Mouse (Mus musculus) lung, embryonic 16.5 days (tissue): ENCODE results near the gene Lyl1. TPM values are rescaled to one million over a fixed set of nuclear protein-coding genes. Genes with fewer than 3 reads are reported as not detected.

ENCODE experiments used
- ATAC-seq: fragments of 200-750 bp; cut with Nextera tagmentation; 2 replicates; pipeline ENCODE4 v1.8.0; 2017; ENCODE audit warnings: low read depth, mild to moderate bottlenecking, moderate library complexity
- H3K27ac ChIP-seq: fragments of 300-500 bp; sonication (generic); 2 replicates; pipeline ENCODE4 v1.5.1; 2014; ENCODE audit warnings: mild to moderate bottlenecking, control low read depth, low read length
- H3K27me3 ChIP-seq: fragments of 300-500 bp; sonication (generic); 2 replicates; pipeline ENCODE4 v1.6.1; 2014; ENCODE audit warnings: low read depth, low read length, mixed read lengths; ENCODE audit not compliant: control insufficient read depth, insufficient read depth
- H3K36me3 ChIP-seq: fragments of 300-500 bp; sonication (generic); 2 replicates; pipeline ENCODE4 v1.6.1; 2014; ENCODE audit warnings: low read length; ENCODE audit not compliant: control insufficient read depth, insufficient read depth
- H3K4me1 ChIP-seq: fragments of 300-500 bp; sonication (generic); replicated peaks from 2 replicates; pipeline ENCODE4 v1.6.1; 2014; ENCODE audit warnings: low read length, mixed read lengths; ENCODE audit not compliant: control insufficient read depth, insufficient read depth
- H3K4me2 ChIP-seq: fragments of 300-500 bp; sonication (generic); 2 replicates; pipeline ENCODE4 v1.6.1; 2014; ENCODE audit warnings: low read depth, low read length, control low read depth
- H3K4me3 ChIP-seq: fragments of 300-500 bp; sonication (generic); 2 replicates; pipeline ENCODE4 v1.5.1; 2014; ENCODE audit warnings: mild to moderate bottlenecking, low read length, control low read depth
- H3K9ac ChIP-seq: fragments of 300-500 bp; sonication (generic); 2 replicates; pipeline ENCODE4 v1.6.1; 2014; ENCODE audit warnings: low read length, control low read depth
- H3K9me3 ChIP-seq: fragments of 300-500 bp; sonication (generic); 2 replicates; pipeline ENCODE4 v1.6.1; 2016; ENCODE audit warnings: low read length; ENCODE audit not compliant: control insufficient read depth
- WGBS: fragments of 180-500 bp; shearing (Covaris S2); extraction: QIAGEN DNeasy Blood & Tissue Kit; methylation state at CpG from one replicate; pipeline ENCODE4 v1.1.7; 2014; 5-methylcytosine and 5-hydroxymethylcytosine counted together
- polyA plus RNA-seq: library from polyadenylated mRNA; unstranded; fragments of >200 nt; fragmentation: Nextera tagmentation; extraction: Ambion mirVana; gene quantifications from 2 replicates; pipeline ENCODE4 v1.2.1, GENCODE M21; 2015

Gene Lyl1
- polyA plus RNA-seq, 1 experiment from 2014 or later = 12.5 TPM

- Histone ChIP-seq H3K4me2 (0 out of 2 replicates have a peak overlapping the region, but pooled peaks have one; percentile 5), H3K27ac (peak overlapping the region; percentile 84), H3K36me3 (no peaks in the 10 kb centered on the region), H3K4me3 (no peak overlapping the region), H3K4me1 (peaks cover 86% of the 10 kb centered on the region), H3K27me3 (no peaks in the 10 kb centered on the region), H3K9ac (no peak overlapping the region; the same call in 1 of the 2 replicates), H3K9me3 (no peaks in the 10 kb centered on the region)
- no peak for ATAC-seq
- WGBS = 38% methylated on average over 13 of the region's 13 CpGs
Observed at GRCm38 (mm10) chr8:84740895-84741843, 39.9 kb downstream of the Lyl1 start.

GRCm38 (mm10) chr8:84742171-84743053, 41.2 kb downstream of the Lyl1 start:
- H3K36me3 ChIP-seq = no peaks in the 10 kb centered on the region
- H3K4me1 ChIP-seq = peaks cover 89% of the 10 kb centered on the region
- ATAC-seq = peak; percentile 62
- peak overlapping the region; percentile 84 for H3K27ac ChIP-seq
- no peaks in the 10 kb centered on the region for H3K9me3 ChIP-seq
- H3K27me3 ChIP-seq = no peaks in the 10 kb centered on the region
- peak overlapping the region; percentile 36 for H3K4me2 ChIP-seq
- H3K4me3 ChIP-seq = peak overlapping the region; percentile 2; the same call in 1 of the 2 replicates
- H3K9ac ChIP-seq = peak overlapping the region; percentile 57
- WGBS = 15% methylated on average over 31 of the region's 32 CpGs

GRCm38 (mm10) chr8:84743054-84743415, 41.8 kb downstream of the Lyl1 start:
- 18% methylated on average over 10 of the region's 10 CpGs for WGBS

GRCm38 (mm10) chr8:84743517-84744420, 42.5 kb downstream of the Lyl1 start:
- Histone ChIP-seq H3K9me3 (no peaks in the 10 kb centered on the region), H3K4me3 (no peak overlapping the region), H3K27me3 (no peaks in the 10 kb centered on the region), H3K36me3 (no peaks in the 10 kb centered on the region), H3K4me2 (peak overlapping the region; percentile 36; the same call in 1 of the 2 replicates), H3K27ac (peak overlapping the region; percentile 84), H3K4me1 (peaks cover 76% of the 10 kb centered on the region), H3K9ac (peak overlapping the region; percentile 17)
- 15% methylated on average over 17 of the region's 17 CpGs for WGBS
- peak; percentile 63 for ATAC-seq

More at GRCm38 (mm10) chr8:84743054-84743415, 41.8 kb downstream of the Lyl1 start:
- Histone ChIP-seq H3K4me1 (peaks cover 83% of the 10 kb centered on the region), H3K27ac (peak overlapping the region; percentile 84), H3K9ac (peak overlapping the region; percentile 57), H3K27me3 (no peaks in the 10 kb centered on the region), H3K4me3 (0 out of 2 replicates have a peak overlapping the region, but pooled peaks have one; percentile 2), H3K36me3 (no peaks in the 10 kb centered on the region), H3K9me3 (no peaks in the 10 kb centered on the region), H3K4me2 (peak overlapping the region; percentile 36)
- ATAC-seq = peak; percentile 15

GRCm38 (mm10) chr8:84745032-84745925, 44.0 kb downstream of the Lyl1 start:
- Histone ChIP-seq H3K4me1 (peaks cover 61% of the 10 kb centered on the region), H3K9ac (peak overlapping the region; percentile 17)
- 16% methylated on average over 17 of the region's 17 CpGs for WGBS

GRCm38 (mm10) chr8:84749519-84749918, 48.3 kb downstream of the Lyl1 start:
- Histone ChIP-seq H3K4me2 (no peak overlapping the region), H3K4me1 (peaks cover 18% of the 10 kb centered on the region), H3K9ac (no peak overlapping the region), H3K27ac (no peak overlapping the region), H3K9me3 (no peaks in the 10 kb centered on the region), H3K36me3 (peaks cover 4% of the 10 kb centered on the region), H3K4me3 (no peak overlapping the region), H3K27me3 (no peaks in the 10 kb centered on the region)
- 72% methylated on average over 16 of the region's 16 CpGs for WGBS
- no peak for ATAC-seq

More at GRCm38 (mm10) chr8:84745032-84745925, 44.0 kb downstream of the Lyl1 start:
- peak overlapping the region; percentile 12; the same call in 1 of the 2 replicates for H3K4me2 ChIP-seq
- H3K36me3 ChIP-seq = no peaks in the 10 kb centered on the region
- ATAC-seq = no peak
- peak overlapping the region; percentile 84 for H3K27ac ChIP-seq
- H3K4me3 ChIP-seq = no peak overlapping the region
- no peaks in the 10 kb centered on the region for H3K27me3 ChIP-seq
- H3K9me3 ChIP-seq = no peaks in the 10 kb centered on the region

- Histone ChIP-seq H3K36me3 (peaks cover 12% of the 10 kb centered on the region), H3K27me3 (no peaks in the 10 kb centered on the region), H3K9ac (no peak overlapping the region; the same call in 1 of the 2 replicates), H3K4me3 (no peak overlapping the region), H3K4me1 (peaks cover 7% of the 10 kb centered on the region), H3K9me3 (no peaks in the 10 kb centered on the region), H3K4me2 (no peak overlapping the region), H3K27ac (no peak overlapping the region)
- no peak for ATAC-seq
- whole genome bisulfite sequencing = 74% methylated on average over 6 of the region's 6 CpGs
Observed at GRCm38 (mm10) chr8:84752734-84753582, 51.7 kb downstream of the Lyl1 start.
